Mouse (Mus musculus): ENCODE data around the gene Rhbdd1.

DNA sequence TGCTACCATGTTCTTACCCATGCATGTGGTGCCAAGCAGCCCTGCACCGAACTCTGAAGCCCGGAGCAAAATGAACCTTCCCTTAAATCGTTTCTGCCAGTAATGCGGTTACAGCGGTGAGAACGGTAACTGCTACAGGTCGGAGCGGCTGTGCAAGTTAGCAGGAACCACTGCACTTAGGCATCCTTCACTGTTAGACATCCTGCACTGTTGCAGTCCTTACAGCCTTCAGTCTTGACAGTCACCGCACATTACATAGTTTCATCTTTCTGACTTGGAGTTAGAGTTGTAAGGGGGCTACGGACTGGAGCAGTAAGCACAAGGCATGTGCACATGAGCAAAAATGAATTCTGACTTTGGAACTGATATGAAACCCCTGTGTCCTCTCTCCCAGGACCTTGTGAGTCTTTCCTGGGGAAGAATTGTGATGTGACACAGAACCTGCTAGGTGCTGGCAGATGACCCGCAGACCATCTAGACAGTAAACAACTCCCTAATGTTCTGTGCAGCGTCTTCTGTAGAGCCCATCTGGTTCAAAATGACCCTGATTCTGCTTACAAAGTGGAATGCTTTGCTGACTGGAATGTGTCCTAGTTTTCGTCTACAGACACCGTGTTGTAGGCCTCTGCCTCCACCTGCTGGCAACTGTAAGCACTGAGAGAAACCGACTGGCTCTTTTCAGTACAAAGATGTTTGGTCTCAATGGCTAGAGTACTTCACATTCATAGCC lies 116.8 kb downstream of the Rhbdd1 start:
- TF ChIP-seq ZKSCAN1 (IDR thresholded peaks at IDR 0.05; ENCODE audit: low read depth, low read length) (no peak), ZMIZ1 (IDR thresholded peaks at IDR 0.05; ENCODE audit: low read depth, low read length) (no peak), HCFC1 (IDR thresholded peaks at IDR 0.05; ENCODE audit: low read depth, low read length) (no peak), CTCF (IDR thresholded peaks at IDR 0.05 in 2 of 3, conservative IDR thresholded peaks at IDR 0.05 in 1 of 3; ENCODE audit: control insufficient read depth in 1 of 3, insufficient read depth in 1 of 3, low read depth in 2 of 3, low read length in 3 of 3, poor library complexity in 1 of 3, severe bottlenecking in 1 of 3) (peak; percentile 30 to 53 (median 51); a peak in 4 of 6 replicates), EP300 (IDR thresholded peaks at IDR 0.05; ENCODE audit: low read depth in 1 of 2, low read length in 2 of 2) (no peak), NELFE (IDR thresholded peaks at IDR 0.05; ENCODE audit: low read depth, low read length) (no peak), RCOR1 (IDR thresholded peaks at IDR 0.05; ENCODE audit: low read depth, low read length) (no peak), BHLHE40 (IDR thresholded peaks at IDR 0.05; ENCODE audit: borderline replicate concordance, low read depth, low read length) (no peak)

Data from MEL (cell line).